Mouse (Mus musculus): ENCODE results near the gene Qsox2. TPM values are rescaled to one million over a fixed set of nuclear protein-coding genes. Genes with fewer than 3 reads are reported as not detected.

Qsox2 gene
- polyA plus RNA-seq, 1 experiment = 7.0 TPM

DNA sequence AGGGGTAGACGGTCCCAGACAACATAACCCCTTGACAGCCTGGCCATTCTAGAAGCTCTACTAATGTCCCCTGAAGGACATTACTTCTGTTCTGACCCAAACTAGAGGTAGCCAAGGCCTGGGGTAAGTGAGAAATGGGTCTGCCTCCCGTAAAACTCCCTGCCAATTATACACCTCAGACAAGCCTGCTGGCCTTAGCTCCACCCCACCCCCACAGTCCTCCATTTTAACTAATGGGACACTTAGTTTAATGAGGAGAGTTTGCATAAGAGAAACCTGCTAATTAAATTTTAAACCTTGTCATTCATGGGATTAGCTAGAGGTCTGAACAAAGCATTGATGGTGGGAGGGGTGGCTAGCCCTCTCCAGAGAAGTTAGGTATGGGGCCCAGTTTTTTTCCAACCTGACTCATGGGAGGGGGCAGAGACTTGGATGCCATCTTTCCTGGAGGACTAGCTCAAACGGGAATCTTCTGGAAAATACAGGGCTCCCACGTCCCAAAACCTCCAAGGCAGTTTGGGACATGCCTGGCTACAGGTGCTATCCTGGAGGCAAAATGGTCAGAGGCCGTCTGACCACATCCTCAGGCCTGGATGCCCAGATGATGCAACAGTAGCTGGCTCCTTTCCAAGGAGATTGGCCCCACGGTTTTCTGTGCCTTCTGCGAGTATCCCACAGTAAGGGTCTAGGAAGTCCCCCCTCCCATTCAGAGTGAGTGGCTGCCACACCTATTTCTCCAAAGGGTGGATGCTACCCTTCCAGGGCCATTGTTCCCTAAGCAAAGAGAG lies 42.6 kb downstream of the Qsox2 start:
- 53% methylated on average over 7 of the region's 7 CpGs for WGBS
- DNase-seq (ENCODE audit: low read depth in 1 of 2, low spot score in 2 of 2) = no peak
- H3K4me1 ChIP-seq (ENCODE audit: control insufficient read depth, insufficient read depth, insufficient read length) = no peaks in the 10 kb centered on the region
- no peak overlapping the region for H3K27ac ChIP-seq (ENCODE audit: insufficient read depth, low read length)
- peaks cover 15% of the 10 kb centered on the region for H3K27me3 ChIP-seq (ENCODE audit: control insufficient read depth, insufficient read depth, low read length)
- no peak for TF ChIP-seq CTCF (IDR thresholded peaks at IDR 0.05; ENCODE audit: extremely low read depth, insufficient read depth, insufficient read length, insufficient replicate concordance)
- TF ChIP-seq POLR2A (IDR thresholded peaks at IDR 0.05; ENCODE audit: low read depth, low read length) = no peak
- no peak overlapping the region for H3K4me3 ChIP-seq (ENCODE audit: extremely low read depth, insufficient read depth, insufficient read length)
- no peaks in the 10 kb centered on the region for H3K36me3 ChIP-seq (ENCODE audit: control insufficient read depth, insufficient read depth, low read length)

- DNase-seq (ENCODE audit: low read depth in 1 of 2, low spot score in 2 of 2) = peak in 1 of 2 experiments; percentile 3
- H3K27ac ChIP-seq (ENCODE audit: insufficient read depth, low read length) = no peak overlapping the region
- WGBS = 27% methylated on average over 5 of the region's 5 CpGs
- no peaks in the 10 kb centered on the region for H3K36me3 ChIP-seq (ENCODE audit: control insufficient read depth, insufficient read depth, low read length)
- no peak overlapping the region for H3K4me3 ChIP-seq (ENCODE audit: extremely low read depth, insufficient read depth, insufficient read length)
- H3K4me1 ChIP-seq (ENCODE audit: control insufficient read depth, insufficient read depth, insufficient read length) = peaks cover 3% of the 10 kb centered on the region; the same call in 1 of the 2 replicates
- TF ChIP-seq POLR2A (IDR thresholded peaks at IDR 0.05; ENCODE audit: low read depth, low read length) (no peak), CTCF (IDR thresholded peaks at IDR 0.05; ENCODE audit: extremely low read depth, insufficient read depth, insufficient read length, insufficient replicate concordance) (no peak)
- no peaks in the 10 kb centered on the region for H3K27me3 ChIP-seq (ENCODE audit: control insufficient read depth, insufficient read depth, low read length)
These were observed 48.8 kb downstream of the Qsox2 start for GRCm38 (mm10) chr2:26188517-26188916.

DNA sequence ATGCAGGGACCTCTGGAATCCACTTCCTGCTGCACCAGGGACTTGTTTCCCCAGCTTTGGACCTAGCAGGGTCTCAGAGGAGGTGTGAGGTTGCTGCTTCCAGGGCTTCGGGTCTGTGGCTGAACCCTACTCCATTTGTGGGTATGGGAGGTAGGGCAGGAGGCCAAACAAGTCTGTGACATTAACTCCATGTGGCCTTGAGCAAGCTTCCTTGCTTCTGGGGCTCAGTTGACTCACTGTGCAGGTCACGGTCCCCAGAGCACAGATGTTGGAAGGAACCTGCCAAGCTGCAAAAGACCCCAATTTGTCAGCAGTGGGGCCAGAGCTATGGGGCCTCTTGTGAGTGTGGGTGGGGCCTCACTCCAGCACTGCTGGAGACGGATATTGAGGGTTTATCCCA lies 53.0 kb downstream of the Qsox2 start:
- TF ChIP-seq CTCF (IDR thresholded peaks at IDR 0.05; ENCODE audit: extremely low read depth, insufficient read depth, insufficient read length, insufficient replicate concordance) = no peak
- 59% methylated on average over 3 of the region's 3 CpGs for WGBS
- Histone ChIP-seq H3K36me3 (ENCODE audit: control insufficient read depth, insufficient read depth, low read length) (no peaks in the 10 kb centered on the region), H3K4me1 (ENCODE audit: control insufficient read depth, insufficient read depth, insufficient read length) (peaks cover 3% of the 10 kb centered on the region; the same call in 1 of the 2 replicates), H3K27me3 (ENCODE audit: control insufficient read depth, insufficient read depth, low read length) (no peaks in the 10 kb centered on the region), H3K27ac (ENCODE audit: insufficient read depth, low read length) (no peak overlapping the region), H3K4me3 (ENCODE audit: extremely low read depth, insufficient read depth, insufficient read length) (no peak overlapping the region)
- DNase-seq (ENCODE audit: low read depth in 1 of 2, low spot score in 2 of 2) = no peak

DNA sequence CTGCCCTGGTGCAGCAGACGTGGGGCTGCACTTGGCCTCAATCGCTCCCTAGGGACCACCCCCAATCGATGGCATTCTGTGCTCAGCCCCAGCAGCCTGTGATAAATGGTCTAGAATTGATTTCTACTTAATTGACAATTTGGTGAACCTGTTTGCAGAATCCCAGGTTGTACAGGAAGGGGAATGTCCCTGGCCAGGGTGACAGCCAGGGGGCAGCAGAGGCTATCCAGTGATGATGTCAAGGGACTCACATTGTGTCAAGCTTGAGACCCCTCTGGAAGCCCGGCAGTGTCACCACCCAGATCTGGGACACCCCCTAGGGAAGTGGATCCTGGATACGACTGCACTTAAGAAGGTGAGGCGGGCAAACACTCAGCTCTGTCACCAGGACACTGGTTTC lies 54.7 kb downstream of the Qsox2 start:
- 27% methylated on average over 6 of the region's 6 CpGs for WGBS
- H3K27ac ChIP-seq (ENCODE audit: insufficient read depth, low read length) = no peak overlapping the region
- peak in 1 of 2 experiments; percentile 18 for DNase-seq (ENCODE audit: low read depth in 1 of 2, low spot score in 2 of 2)
- no peaks in the 10 kb centered on the region for H3K4me1 ChIP-seq (ENCODE audit: control insufficient read depth, insufficient read depth, insufficient read length)
- no peaks in the 10 kb centered on the region for H3K27me3 ChIP-seq (ENCODE audit: control insufficient read depth, insufficient read depth, low read length)
- H3K4me3 ChIP-seq (ENCODE audit: extremely low read depth, insufficient read depth, insufficient read length) = no peak overlapping the region
- no peaks in the 10 kb centered on the region for H3K36me3 ChIP-seq (ENCODE audit: control insufficient read depth, insufficient read depth, low read length)
- TF ChIP-seq CTCF (IDR thresholded peaks at IDR 0.05; ENCODE audit: extremely low read depth, insufficient read depth, insufficient read length, insufficient replicate concordance) (peak; percentile 29; the same call in 1 of the 2 replicates), POLR2A (IDR thresholded peaks at IDR 0.05; ENCODE audit: low read depth, low read length) (no peak)

- TF ChIP-seq CTCF (IDR thresholded peaks at IDR 0.05; ENCODE audit: extremely low read depth, insufficient read depth, insufficient read length, insufficient replicate concordance) = no peak
- TF ChIP-seq POLR2A (IDR thresholded peaks at IDR 0.05; ENCODE audit: low read depth, low read length) = no peak
- WGBS = 62% methylated on average over 2 of the region's 2 CpGs
- H3K27ac ChIP-seq (ENCODE audit: insufficient read depth, low read length) = no peak overlapping the region
These were observed 60.1 kb downstream of the Qsox2 start for GRCm38 (mm10) chr2:26177189-26177588.

DNA sequence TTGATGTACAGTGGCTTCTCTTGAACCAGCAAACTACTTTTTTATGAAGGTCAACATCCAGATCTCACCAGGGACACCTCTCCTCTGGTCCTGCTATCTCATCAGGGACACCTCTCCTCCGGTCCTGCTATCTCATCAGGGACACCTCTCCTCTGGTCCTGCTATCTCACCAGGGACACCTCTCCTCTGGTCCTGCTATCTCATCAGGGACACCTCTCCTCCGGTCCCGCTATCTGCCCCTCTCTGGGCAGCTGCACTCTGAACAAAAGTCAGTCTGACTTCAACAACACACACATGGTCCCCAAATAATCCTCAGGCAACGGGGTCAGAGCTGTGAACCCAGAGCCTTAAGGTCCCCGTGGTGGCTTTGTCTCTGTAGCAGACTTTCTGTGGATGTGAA lies 60.6 kb downstream of the Qsox2 start:
- H3K27ac ChIP-seq (ENCODE audit: insufficient read depth, low read length) = no peak overlapping the region
- TF ChIP-seq POLR2A (IDR thresholded peaks at IDR 0.05; ENCODE audit: low read depth, low read length) (no peak), CTCF (IDR thresholded peaks at IDR 0.05; ENCODE audit: extremely low read depth, insufficient read depth, insufficient read length, insufficient replicate concordance) (no peak)
- no peaks in the 10 kb centered on the region for H3K27me3 ChIP-seq (ENCODE audit: control insufficient read depth, insufficient read depth, low read length)

More at GRCm38 (mm10) chr2:26177189-26177588, 60.1 kb downstream of the Qsox2 start:
- DNase-seq (ENCODE audit: low read depth in 1 of 2, low spot score in 2 of 2) = no peak
- Histone ChIP-seq H3K4me1 (ENCODE audit: control insufficient read depth, insufficient read depth, insufficient read length) (no peaks in the 10 kb centered on the region), H3K36me3 (ENCODE audit: control insufficient read depth, insufficient read depth, low read length) (no peaks in the 10 kb centered on the region), H3K27me3 (ENCODE audit: control insufficient read depth, insufficient read depth, low read length) (no peaks in the 10 kb centered on the region), H3K4me3 (ENCODE audit: extremely low read depth, insufficient read depth, insufficient read length) (no peak overlapping the region)

DNA sequence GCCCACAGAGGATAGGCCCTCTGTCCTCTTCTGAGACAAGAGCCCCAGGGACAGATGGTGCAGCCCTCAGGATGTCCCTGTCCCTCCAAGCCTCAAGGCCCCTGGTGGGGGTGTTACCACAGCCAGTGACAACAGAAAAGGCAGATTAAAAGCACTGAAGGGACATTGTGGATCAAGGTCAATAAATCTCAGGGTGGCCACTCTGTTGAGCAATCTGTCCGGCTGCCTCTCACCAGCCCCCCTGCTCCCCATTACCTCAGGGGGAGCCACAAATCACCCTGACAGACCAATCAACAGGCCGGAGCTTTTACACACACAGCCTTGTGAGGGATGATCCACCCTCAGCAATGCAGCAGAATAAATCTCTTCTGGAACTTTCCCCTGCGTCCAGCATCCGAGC lies 62.1 kb downstream of the Qsox2 start:
- Histone ChIP-seq H3K4me3 (ENCODE audit: extremely low read depth, insufficient read depth, insufficient read length) (no peak overlapping the region), H3K36me3 (ENCODE audit: control insufficient read depth, insufficient read depth, low read length) (no peaks in the 10 kb centered on the region), H3K27me3 (ENCODE audit: control insufficient read depth, insufficient read depth, low read length) (no peaks in the 10 kb centered on the region), H3K4me1 (ENCODE audit: control insufficient read depth, insufficient read depth, insufficient read length) (no peaks in the 10 kb centered on the region), H3K27ac (ENCODE audit: insufficient read depth, low read length) (no peak overlapping the region)
- TF ChIP-seq CTCF (IDR thresholded peaks at IDR 0.05; ENCODE audit: extremely low read depth, insufficient read depth, insufficient read length, insufficient replicate concordance) = no peak
- TF ChIP-seq POLR2A (IDR thresholded peaks at IDR 0.05; ENCODE audit: low read depth, low read length) = no peak
- WGBS = 50% methylated on average over 4 of the region's 4 CpGs
- no peak for DNase-seq (ENCODE audit: low read depth in 1 of 2, low spot score in 2 of 2)

More for the DNA sequence above, 60.6 kb downstream of the Qsox2 start:
- Histone ChIP-seq H3K4me3 (ENCODE audit: extremely low read depth, insufficient read depth, insufficient read length) (no peak overlapping the region), H3K36me3 (ENCODE audit: control insufficient read depth, insufficient read depth, low read length) (no peaks in the 10 kb centered on the region), H3K4me1 (ENCODE audit: control insufficient read depth, insufficient read depth, insufficient read length) (no peaks in the 10 kb centered on the region)
- DNase-seq (ENCODE audit: low read depth in 1 of 2, low spot score in 2 of 2) = no peak
- 65% methylated on average over 5 of the region's 5 CpGs for WGBS

Measured in spleen, adult 2 months (tissue).